Mouse (Mus musculus): ENCODE measurements at regions not wholly inside any gene's neighbourhood (a gene's known extent, or its start where the extent isn't known, plus 50 kb on each side); places are given as distances from the start of the nearest gene placed in this dataset.

DNA sequence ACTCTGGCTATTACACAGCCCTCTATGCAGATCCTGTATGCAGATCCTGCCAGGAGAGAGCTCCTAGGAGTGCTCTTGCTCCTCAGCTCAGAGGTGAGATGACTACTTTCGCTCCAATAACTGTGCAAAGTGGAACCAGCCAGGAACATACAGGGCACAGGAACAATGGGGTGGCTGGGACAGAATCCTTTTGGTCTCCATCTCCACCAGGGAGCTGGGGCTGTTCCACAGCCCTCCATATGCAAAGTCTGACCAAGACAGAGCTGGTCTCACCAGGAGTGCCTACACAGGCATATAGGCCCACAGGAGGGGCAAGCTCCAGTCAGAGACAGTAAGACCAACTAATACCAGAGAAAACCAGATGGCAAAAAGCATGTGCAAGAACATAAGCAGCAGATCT, 1081.1 kb downstream of the Fscb start:
- DNase-seq (ENCODE audit: low read depth, low spot score) = no peak
- Histone ChIP-seq H3K9ac (ENCODE audit: control insufficient read depth, low read depth, low read length, poor library complexity, severe bottlenecking) (no peak overlapping the region), H3K36me3 (ENCODE audit: control insufficient read depth in 1 of 2, insufficient read depth in 2 of 2, low read length in 2 of 2) (no peaks in the 10 kb centered on the region), H3K27me3 (ENCODE audit: control insufficient read depth in 1 of 2, insufficient read depth in 2 of 2, low read length in 2 of 2) (no peaks in the 10 kb centered on the region), H3K79me2 (ENCODE audit: control insufficient read depth, insufficient read depth, low read length, poor library complexity) (no peaks in the 10 kb centered on the region), H3K4me1 (ENCODE audit: control insufficient read depth in 1 of 2, insufficient read depth in 2 of 2, low read length in 2 of 2) (no peaks in the 10 kb centered on the region), H3K9me3 (replicated peaks; ENCODE audit: insufficient read depth, low read length) (no peaks in the 10 kb centered on the region), H3K4me3 (ENCODE audit: control insufficient read depth in 1 of 2, insufficient read depth in 1 of 2, low read depth in 2 of 2, low read length in 2 of 2) (no peak overlapping the region), H3K27ac (ENCODE audit: control insufficient read depth, low read depth, low read length) (no peak overlapping the region)
- TF ChIP-seq CHD2 (IDR thresholded peaks at IDR 0.05; ENCODE audit: low read length) = no peak
- TF ChIP-seq TAL1 (IDR thresholded peaks at IDR 0.05; ENCODE audit: low read length) = no peak
- TF ChIP-seq MYC (IDR thresholded peaks at IDR 0.05; ENCODE audit: low read depth, low read length) = no peak
- no peak for TF ChIP-seq MXI1 (IDR thresholded peaks at IDR 0.05; ENCODE audit: low read depth, low read length)
- no peak for TF ChIP-seq BHLHE40 (IDR thresholded peaks at IDR 0.05; ENCODE audit: borderline replicate concordance, low read depth, low read length)
- no peak for TF ChIP-seq MAZ (IDR thresholded peaks at IDR 0.05; ENCODE audit: low read depth, low read length)
- TF ChIP-seq ETS1 (IDR thresholded peaks at IDR 0.05; ENCODE audit: low read depth, low read length) = no peak
- no peak for TF ChIP-seq ZNF384 (IDR thresholded peaks at IDR 0.05; ENCODE audit: low read depth, low read length)

DNA sequence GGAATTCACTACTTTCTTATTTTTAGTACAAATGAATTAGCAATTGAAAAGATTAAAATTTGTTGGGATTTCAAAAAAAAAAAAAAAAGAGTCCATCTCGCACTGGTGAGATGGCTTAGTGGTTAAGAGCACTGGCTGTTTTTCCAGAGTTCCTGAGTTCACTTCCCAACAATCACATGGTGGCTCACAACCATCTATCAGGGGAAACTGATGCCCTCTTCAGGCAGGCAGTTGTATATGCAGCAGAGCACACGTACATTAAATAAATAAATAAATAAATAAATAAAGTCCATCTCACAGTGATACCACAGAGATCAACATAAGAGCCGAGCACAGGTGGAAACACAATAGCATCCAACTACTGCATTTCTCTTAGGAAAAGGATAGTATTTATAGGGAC, 1093.8 kb downstream of the Fscb start:
- DNase-seq (ENCODE audit: low read depth, low spot score) = peak; percentile 22
- no peak for TF ChIP-seq UBTF (IDR thresholded peaks at IDR 0.05; ENCODE audit: borderline replicate concordance, insufficient read depth, low read depth, low read length)
- no peak for TF ChIP-seq ZC3H11A (IDR thresholded peaks at IDR 0.05; ENCODE audit: low read depth, low read length)
- no peak for TF ChIP-seq CHD1 (IDR thresholded peaks at IDR 0.05; ENCODE audit: low read depth, low read length)
- TF ChIP-seq POLR2A (IDR thresholded peaks at IDR 0.05; ENCODE audit: control insufficient read depth in 1 of 2, insufficient read depth in 1 of 2, low read depth in 1 of 2, low read length in 2 of 2, poor library complexity in 1 of 2) = no peak
- no peak for TF ChIP-seq TAL1 (IDR thresholded peaks at IDR 0.05; ENCODE audit: low read length)
- TF ChIP-seq TBP (IDR thresholded peaks at IDR 0.05; ENCODE audit: low read depth, low read length) = no peak
- no peak overlapping the region for H3K27ac ChIP-seq (ENCODE audit: control insufficient read depth, low read depth, low read length)

DNA sequence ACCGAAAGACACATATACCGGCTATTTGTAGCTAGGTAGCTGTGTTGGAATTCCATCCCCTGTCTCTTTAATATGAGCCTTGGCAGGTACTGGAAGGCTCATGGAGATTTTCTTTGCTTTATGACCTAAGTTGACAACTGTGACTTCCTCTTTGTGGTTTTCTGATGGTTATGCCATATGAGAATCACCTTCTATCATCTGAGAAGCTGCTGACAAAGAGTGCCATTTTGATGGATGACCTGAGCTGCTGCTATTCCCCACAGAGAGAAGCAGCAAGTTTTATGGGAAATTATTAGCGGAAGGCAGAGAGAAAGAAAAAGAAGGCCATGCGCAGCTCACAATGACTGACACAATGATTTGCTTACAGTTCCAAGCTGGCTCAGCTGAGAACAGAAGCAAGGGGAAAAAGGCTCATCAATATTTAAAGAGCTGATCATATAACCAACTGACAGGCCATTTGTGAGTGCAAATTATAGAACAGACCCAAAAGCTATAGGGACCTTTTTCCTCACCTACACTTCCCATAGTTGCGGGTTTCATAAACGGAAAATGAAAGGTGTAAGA, 1105.1 kb downstream of the Fscb start:
- H3K36me3 ChIP-seq (ENCODE audit: control insufficient read depth in 1 of 2, insufficient read depth in 2 of 2, low read length in 2 of 2) = peaks cover 0 to 5% of the 10 kb centered on the region in 2 experiments; a peak in 1 of 4 replicates
- no peak for TF ChIP-seq MAX (IDR thresholded peaks at IDR 0.05; ENCODE audit: low read length)
- no peak for TF ChIP-seq MXI1 (IDR thresholded peaks at IDR 0.05; ENCODE audit: low read depth, low read length)
- no peak for TF ChIP-seq CHD1 (IDR thresholded peaks at IDR 0.05; ENCODE audit: low read depth, low read length)
- TF ChIP-seq POLR2A (IDR thresholded peaks at IDR 0.05; ENCODE audit: control insufficient read depth in 1 of 2, insufficient read depth in 1 of 2, low read depth in 1 of 2, low read length in 2 of 2, poor library complexity in 1 of 2) = no peak
- TF ChIP-seq TCF12 (IDR thresholded peaks at IDR 0.05; ENCODE audit: low read depth, low read length) = peak; percentile 22; the same call in 1 of the 2 replicates
- 0 out of 2 replicates have a peak, but pooled peaks have one; percentile 8 for TF ChIP-seq GATA1 (IDR thresholded peaks at IDR 0.05; ENCODE audit: low read depth, low read length)
- TF ChIP-seq ZMIZ1 (IDR thresholded peaks at IDR 0.05; ENCODE audit: low read depth, low read length) = no peak
- no peak for TF ChIP-seq BHLHE40 (IDR thresholded peaks at IDR 0.05; ENCODE audit: borderline replicate concordance, low read depth, low read length)
- peak; percentile 41 to 76; a peak in 3 of 4 replicates for TF ChIP-seq EP300 (IDR thresholded peaks at IDR 0.05; ENCODE audit: low read depth in 1 of 2, low read length in 2 of 2)
- no peak for TF ChIP-seq RAD21 (IDR thresholded peaks at IDR 0.05; ENCODE audit: low read depth, low read length)
- TF ChIP-seq TBP (IDR thresholded peaks at IDR 0.05; ENCODE audit: low read depth, low read length) = no peak
- TF ChIP-seq JUND (IDR thresholded peaks at IDR 0.05; ENCODE audit: low read depth, low read length) = no peak
- TF ChIP-seq ETS1 (IDR thresholded peaks at IDR 0.05; ENCODE audit: low read depth, low read length) = peak; percentile 77
- no peak for TF ChIP-seq ZNF384 (IDR thresholded peaks at IDR 0.05; ENCODE audit: low read depth, low read length)
- no peak; the same call in 1 of the 2 replicates for TF ChIP-seq RCOR1 (IDR thresholded peaks at IDR 0.05; ENCODE audit: low read depth, low read length)
- TF ChIP-seq HCFC1 (IDR thresholded peaks at IDR 0.05; ENCODE audit: low read depth, low read length) = no peak
- H3K4me1 ChIP-seq (ENCODE audit: control insufficient read depth in 1 of 2, insufficient read depth in 2 of 2, low read length in 2 of 2) = no peaks in the 10 kb centered on the region; a peak in 2 of 4 replicates
- no peaks in the 10 kb centered on the region for H3K27me3 ChIP-seq (ENCODE audit: control insufficient read depth in 1 of 2, insufficient read depth in 2 of 2, low read length in 2 of 2)
- DNase-seq (ENCODE audit: low read depth, low spot score) = peak; percentile 60
- H3K9ac ChIP-seq (ENCODE audit: control insufficient read depth, low read depth, low read length, poor library complexity, severe bottlenecking) = no peak overlapping the region
- H3K79me2 ChIP-seq (ENCODE audit: control insufficient read depth, insufficient read depth, low read length, poor library complexity) = no peaks in the 10 kb centered on the region
- H3K4me3 ChIP-seq (ENCODE audit: control insufficient read depth in 1 of 2, insufficient read depth in 1 of 2, low read depth in 2 of 2, low read length in 2 of 2) = no peak overlapping the region
- no peak overlapping the region for H3K27ac ChIP-seq (ENCODE audit: control insufficient read depth, low read depth, low read length)
- no peaks in the 10 kb centered on the region for H3K9me3 ChIP-seq (replicated peaks; ENCODE audit: insufficient read depth, low read length)

More for the DNA sequence above, 1093.8 kb downstream of the Fscb start:
- Histone ChIP-seq H3K9ac (ENCODE audit: control insufficient read depth, low read depth, low read length, poor library complexity, severe bottlenecking) (no peak overlapping the region), H3K4me1 (ENCODE audit: control insufficient read depth in 1 of 2, insufficient read depth in 2 of 2, low read length in 2 of 2) (no peaks in the 10 kb centered on the region), H3K9me3 (replicated peaks; ENCODE audit: insufficient read depth, low read length) (no peaks in the 10 kb centered on the region), H3K79me2 (ENCODE audit: control insufficient read depth, insufficient read depth, low read length, poor library complexity) (no peaks in the 10 kb centered on the region), H3K36me3 (ENCODE audit: control insufficient read depth in 1 of 2, insufficient read depth in 2 of 2, low read length in 2 of 2) (peaks cover 0 to 4% of the 10 kb centered on the region in 2 experiments; a peak in 1 of 4 replicates), H3K4me3 (ENCODE audit: control insufficient read depth in 1 of 2, insufficient read depth in 1 of 2, low read depth in 2 of 2, low read length in 2 of 2) (no peak overlapping the region), H3K27me3 (ENCODE audit: control insufficient read depth in 1 of 2, insufficient read depth in 2 of 2, low read length in 2 of 2) (no peaks in the 10 kb centered on the region)
